Mouse (Mus musculus) hindbrain, embryonic 14.5 days (tissue): ENCODE results near the gene Mdm1. TPM values are rescaled to one million over a fixed set of nuclear protein-coding genes. Genes with fewer than 3 reads are reported as not detected.
"Not testable (repeated sequence)": the region's sequence is repeated elsewhere in the genome, so short reads cannot be mapped to it uniquely, and the experiment has no call there.

Experiments used
- ATAC-seq: fragments of 200-750 bp; cut with Nextera tagmentation; 2 replicates; pipeline ENCODE4 v1.8.0; 2017; ENCODE audit warnings: moderate number of reproducible peaks, mild to moderate bottlenecking, moderate TSS enrichment, moderate library complexity; ENCODE audit not compliant: low FRiP score
- DNase-seq: peaks from one replicate; pipeline ENCODE4 v3.0.0-alpha.2; 2015; ENCODE audit warnings: low spot score
- H3K27ac ChIP-seq: fragments of 300-500 bp; sonication (generic); 2 replicates; pipeline ENCODE4 v1.5.1; 2014; ENCODE audit warnings: mild to moderate bottlenecking, moderate library complexity
- H3K27me3 ChIP-seq: fragments of 300-500 bp; sonication (generic); 2 replicates; pipeline ENCODE4 v1.6.1; 2014; ENCODE audit warnings: mild to moderate bottlenecking, low read length, mixed read lengths; ENCODE audit not compliant: control insufficient read depth, insufficient read depth
- H3K36me3 ChIP-seq: fragments of 300-500 bp; sonication (generic); replicated peaks from 2 replicates; pipeline ENCODE4 v1.6.1; 2014; ENCODE audit not compliant: control insufficient read depth, insufficient read depth
- H3K4me1 ChIP-seq: fragments of 300-500 bp; sonication (generic); replicated peaks from 2 replicates; pipeline ENCODE4 v1.6.1; 2014; ENCODE audit warnings: antibody characterized with exemption, low read length, mixed read lengths; ENCODE audit not compliant: control insufficient read depth, insufficient read depth
- H3K4me2 ChIP-seq: fragments of 300-500 bp; sonication (generic); replicated peaks from 2 replicates; pipeline ENCODE4 v1.6.1; 2014; ENCODE audit warnings: mild to moderate bottlenecking, moderate library complexity
- H3K4me3 ChIP-seq: fragments of 300-500 bp; sonication (generic); replicated peaks from 2 replicates; pipeline ENCODE4 v1.5.1; 2014; ENCODE audit warnings: mild to moderate bottlenecking, low read length
- H3K9ac ChIP-seq: fragments of 300-500 bp; sonication (generic); 2 replicates; pipeline ENCODE4 v1.6.1; 2014
- H3K9me3 ChIP-seq: fragments of 300-500 bp; sonication (generic); 2 replicates; pipeline ENCODE4 v1.6.1; 2016; ENCODE audit warnings: low read length; ENCODE audit not compliant: control insufficient read depth
- WGBS: fragments of 180-500 bp; shearing (Covaris S2); extraction: QIAGEN DNeasy Blood & Tissue Kit; methylation state at CpG from one replicate; pipeline ENCODE4 v1.1.7; 2014; 5-methylcytosine and 5-hydroxymethylcytosine counted together
- polyA plus RNA-seq: library from polyadenylated mRNA; unstranded; fragments of >200 nt; fragmentation: Nextera tagmentation; extraction: Ambion mirVana; gene quantifications from 2 replicates; pipeline ENCODE4 v1.2.1, GENCODE M21; 2014

The Mdm1 gene
- polyA plus RNA-seq, 1 experiment from 2014 or later, result 27.0 TPM

DNA sequence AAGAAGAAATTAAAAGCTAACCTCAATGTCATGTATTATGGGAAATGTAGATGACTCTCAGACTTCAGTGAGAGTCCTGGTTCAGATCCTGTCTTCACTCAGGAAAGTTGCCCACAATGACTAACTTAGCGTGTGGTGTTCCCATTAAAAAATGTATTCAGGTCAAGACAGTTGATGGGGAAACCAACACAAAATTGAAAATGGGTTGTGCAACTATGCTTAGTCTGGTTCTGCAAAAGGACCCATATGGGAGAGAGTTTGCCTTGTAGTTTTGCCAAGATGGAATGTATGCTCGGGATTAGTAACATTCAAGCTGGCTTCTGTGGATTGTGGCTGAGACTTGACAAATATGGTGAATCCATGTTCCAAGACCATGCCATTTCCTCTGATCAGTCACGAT lies 31.3 kb downstream of the Mdm1 start:
- DNase-seq (no peak), ATAC-seq (no peak)
- Histone ChIP-seq H3K27ac (no peak overlapping the region), H3K27me3 (no peaks in the 10 kb centered on the region), H3K9ac (no peak overlapping the region), H3K4me2 (no peak overlapping the region), H3K36me3 (peaks cover 5% of the 10 kb centered on the region; the same call in 1 of the 2 replicates), H3K4me1 (no peaks in the 10 kb centered on the region), H3K9me3 (no peaks in the 10 kb centered on the region), H3K4me3 (no peak overlapping the region)
- WGBS, result 95% methylated on average over 3 of the region's 3 CpGs

DNA sequence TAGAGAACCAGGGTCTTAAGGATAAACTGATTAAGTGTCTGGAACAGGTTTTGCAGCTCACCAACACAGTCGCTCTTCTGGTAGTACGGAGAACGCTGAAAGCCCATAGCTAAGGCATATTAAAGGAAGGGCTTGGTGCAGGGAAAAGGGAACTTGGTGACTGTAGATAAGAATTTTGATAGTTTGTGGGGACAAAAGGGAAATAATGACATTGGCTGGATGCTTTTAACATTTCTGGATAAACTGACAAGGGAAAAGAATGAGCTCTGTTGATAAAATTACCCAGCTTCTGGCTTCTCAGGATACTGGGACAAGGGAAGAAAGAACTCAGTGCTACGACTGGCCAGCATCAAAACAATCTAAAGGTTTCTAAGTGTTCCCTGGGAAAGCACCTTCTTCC lies 33.9 kb downstream of the Mdm1 start:
- not testable (repeated sequence) for H3K4me1 ChIP-seq, DNase-seq, H3K9me3 ChIP-seq, ATAC-seq, H3K27ac ChIP-seq, H3K4me2 ChIP-seq, H3K4me3 ChIP-seq, H3K36me3 ChIP-seq, H3K9ac ChIP-seq, H3K27me3 ChIP-seq
- WGBS, result 94% methylated on average over 4 of the region's 4 CpGs

DNA sequence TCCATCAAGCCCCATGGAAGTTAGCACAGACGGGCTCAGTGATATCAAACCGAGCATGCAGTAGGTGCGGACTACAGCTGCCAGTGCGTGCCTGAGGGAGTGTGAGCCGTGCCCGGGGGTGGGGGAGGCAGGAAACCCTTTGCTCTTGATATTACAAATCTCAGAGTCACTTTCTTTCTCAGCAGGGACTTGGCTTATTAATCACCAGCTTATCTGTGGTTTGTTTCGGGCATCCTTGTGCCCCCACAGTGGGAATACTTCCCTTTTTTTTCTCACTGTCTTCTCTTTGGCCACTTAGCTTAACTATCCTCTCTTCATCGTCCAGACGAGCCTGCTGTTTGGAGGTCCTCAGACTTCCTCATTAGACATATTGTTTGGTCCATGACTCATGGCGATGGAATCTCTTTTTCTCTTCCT lies 37.1 kb downstream of the Mdm1 start:
- no peaks in the 10 kb centered on the region for H3K4me1 ChIP-seq
- DNase-seq (no peak), ATAC-seq (no peak)
- no peak overlapping the region for H3K9ac ChIP-seq
- H3K4me3 ChIP-seq, result no peak overlapping the region
- H3K27me3 ChIP-seq, result no peaks in the 10 kb centered on the region
- no peaks in the 10 kb centered on the region for H3K9me3 ChIP-seq
- H3K4me2 ChIP-seq, result no peak overlapping the region
- 85% methylated on average over 10 of the region's 10 CpGs for WGBS
- no peaks in the 10 kb centered on the region for H3K36me3 ChIP-seq
- H3K27ac ChIP-seq, result no peak overlapping the region

DNA sequence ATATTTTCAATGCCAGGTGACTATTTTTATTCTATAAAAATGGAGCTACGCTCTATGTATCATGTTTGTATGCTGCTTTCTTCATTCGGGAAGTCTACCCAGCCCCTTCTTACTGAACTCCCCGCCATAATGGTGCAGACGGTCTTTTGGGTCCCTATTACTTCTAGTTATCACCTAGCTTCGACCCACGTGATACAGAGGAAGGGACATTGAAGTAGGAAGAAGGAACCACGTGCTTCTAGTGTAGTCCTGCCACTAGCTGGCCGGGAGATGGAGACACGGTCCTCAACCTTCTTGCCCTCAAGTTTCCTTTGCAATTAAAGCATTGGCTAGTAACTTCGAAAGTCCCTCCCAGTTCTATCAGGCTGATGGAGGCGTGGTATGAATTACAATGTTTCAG lies 37.7 kb downstream of the Mdm1 start:
- DNase-seq (no peak), ATAC-seq (no peak)
- H3K9me3 ChIP-seq, result no peaks in the 10 kb centered on the region
- H3K9ac ChIP-seq, result no peak overlapping the region
- no peaks in the 10 kb centered on the region for H3K27me3 ChIP-seq
- H3K27ac ChIP-seq, result no peak overlapping the region
- 89% methylated on average over 11 of the region's 11 CpGs for WGBS
- no peaks in the 10 kb centered on the region for H3K36me3 ChIP-seq
- H3K4me2 ChIP-seq, result no peak overlapping the region
- H3K4me3 ChIP-seq, result no peak overlapping the region
- no peaks in the 10 kb centered on the region for H3K4me1 ChIP-seq

DNA sequence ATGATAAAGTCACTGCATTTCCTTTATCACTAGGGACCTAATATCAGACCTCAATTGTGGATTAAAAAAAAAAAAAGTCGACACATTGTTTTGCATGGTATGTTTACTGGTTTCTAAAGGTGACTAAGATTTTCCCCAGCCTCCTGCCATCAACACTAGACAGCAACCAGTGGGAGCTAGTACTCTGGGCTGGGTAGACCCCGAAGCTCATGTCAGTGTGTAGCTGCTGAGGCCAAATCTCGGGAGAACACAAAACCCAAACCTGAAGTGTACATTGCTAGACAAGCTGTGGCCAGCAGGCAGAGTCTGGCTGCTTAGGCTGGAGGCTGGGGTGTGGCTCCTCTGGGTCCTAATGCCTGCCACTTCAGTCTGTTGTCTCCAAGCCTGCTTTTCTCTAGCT lies 53.5 kb downstream of the Mdm1 start:
- H3K4me1 ChIP-seq, H3K4me3 ChIP-seq, H3K9ac ChIP-seq, H3K4me2 ChIP-seq, H3K36me3 ChIP-seq, H3K9me3 ChIP-seq, ATAC-seq, H3K27me3 ChIP-seq, H3K27ac ChIP-seq, DNase-seq: not testable (repeated sequence)
- WGBS, result 35% methylated on average over 3 of the region's 3 CpGs

DNA sequence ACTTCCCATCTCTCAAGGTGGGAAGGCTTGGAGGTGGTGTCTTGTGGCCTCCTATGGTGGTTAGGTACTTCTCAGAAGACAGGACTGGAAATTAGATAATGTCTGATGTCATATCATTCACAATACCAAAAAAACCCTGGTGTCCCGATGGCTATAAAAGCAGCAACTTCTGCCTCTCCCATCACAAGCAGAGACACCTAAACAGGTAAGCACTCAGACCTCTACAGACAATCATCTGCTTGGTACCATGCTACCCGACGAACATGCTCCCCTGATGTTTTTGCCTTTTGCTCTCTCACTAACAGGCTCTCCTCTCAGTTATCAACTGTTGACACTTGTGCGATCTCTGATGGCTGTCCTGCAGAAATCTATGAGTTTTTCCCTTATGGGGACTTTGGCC lies 63.0 kb downstream of the Mdm1 start, which contains the start of gene Il22:
Il22 (plus strand) TSS at position 301 of the 400 bp plus-strand sequence.
- DNase-seq, result no peak
- no peak within 1 kb of the TSS for H3K27ac ChIP-seq
- no peaks in the 10 kb centered on the region for H3K4me1 ChIP-seq
- no peaks in the 10 kb centered on the region for H3K27me3 ChIP-seq
- WGBS, result 96% methylated on average over 4 of the region's 4 CpGs
- no peak within 1 kb of the TSS for H3K4me2 ChIP-seq
- no peak for ATAC-seq
- H3K9me3 ChIP-seq, result no peaks in the 10 kb centered on the region
- no peaks in the 10 kb centered on the region for H3K36me3 ChIP-seq
- H3K4me3 ChIP-seq, result no peak within 1 kb of the TSS
- H3K9ac ChIP-seq, result no peak within 1 kb of the TSS

DNA sequence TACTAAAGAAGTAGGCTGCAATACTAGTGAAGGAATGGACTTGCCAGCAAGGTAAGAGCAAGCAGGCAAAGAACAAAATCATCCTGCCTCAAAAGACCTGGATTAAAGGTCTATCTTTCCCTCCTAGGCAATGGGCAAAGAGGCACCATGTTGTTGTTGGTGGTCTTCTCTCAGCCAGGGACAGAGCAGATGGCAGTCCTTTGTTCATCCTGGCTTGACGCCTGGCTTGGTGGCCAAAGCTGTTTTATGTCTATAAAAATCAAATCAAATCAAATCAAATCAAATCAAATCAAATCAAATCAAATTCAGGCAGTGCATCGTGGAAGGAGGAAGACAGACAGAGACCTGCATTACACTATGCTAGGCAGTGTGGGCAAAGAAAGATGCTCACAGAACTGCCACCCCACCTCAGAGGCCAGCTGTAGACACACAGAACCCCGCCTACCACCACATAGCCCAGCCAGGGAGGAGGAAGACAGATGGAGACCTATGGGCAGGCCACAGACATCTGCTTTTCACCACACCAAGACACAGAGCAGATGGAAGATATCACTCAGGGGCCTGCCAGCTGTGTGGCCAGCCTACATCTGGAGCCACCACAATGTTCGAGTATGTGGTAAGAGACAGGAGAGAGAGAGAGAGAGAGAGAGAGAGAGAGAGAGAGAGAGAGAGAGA lies 74.2 kb downstream of the Mdm1 start:
- WGBS, result 74% methylated on average over 2 of the region's 4 CpGs
- DNase-seq, result not testable (repeated sequence)

More for the DNA sequence above, 74.2 kb downstream of the Mdm1 start:
- not testable (repeated sequence) for H3K27me3 ChIP-seq, H3K27ac ChIP-seq, H3K36me3 ChIP-seq, H3K9ac ChIP-seq, H3K4me3 ChIP-seq, H3K9me3 ChIP-seq, H3K4me1 ChIP-seq, ATAC-seq, H3K4me2 ChIP-seq

Other genes with a start within 250 kb of the Mdm1 start
- gene Il22, start 63.1 kb downstream of the Mdm1 start, polyA plus RNA-seq, result not detected in 2 replicates
- 0.23 and 0.43 TPM in 2 replicates for gene Gm32717, start 99.0 kb downstream of the Mdm1 start, polyA plus RNA-seq
- gene Gm32802, start 116.9 kb downstream of the Mdm1 start, polyA plus RNA-seq, result 0.23 and 0.43 TPM in 2 replicates
- gene Iltifb, start 153.2 kb downstream of the Mdm1 start, polyA plus RNA-seq, result not detected in 2 replicates
- gene Gm9040, start 185.2 kb downstream of the Mdm1 start, polyA plus RNA-seq, result 0.08 TPM in 1 of 2 replicates, not detected in the other
- 0.08 TPM in 1 of 2 replicates, not detected in the other for gene Gm9044, start 190.6 kb downstream of the Mdm1 start, polyA plus RNA-seq
- gene Gm9045, start 196.0 kb downstream of the Mdm1 start, polyA plus RNA-seq, result not detected in 2 replicates
- not detected in 2 replicates for gene Gm9046, start 201.4 kb downstream of the Mdm1 start, polyA plus RNA-seq
- not detected in 2 replicates for gene Gm9048, start 206.9 kb downstream of the Mdm1 start, polyA plus RNA-seq
- gene Gm9049, start 212.3 kb downstream of the Mdm1 start, polyA plus RNA-seq, result not detected in 2 replicates